Mouse (Mus musculus) hindlimb bud, embryonic 11.5 days (tissue): ENCODE measurements around the gene Hscb.
A peak's percentile ranks its signal among the peaks of the same experiment; 100 is the strongest.

Experiments used
- DNase-seq: peaks from one replicate; pipeline ENCODE4 v3.0.0-alpha.2; 2012; ENCODE audit warnings: low read depth, low spot score; ENCODE audit errors: extremely low spot score

Hscb gene

GRCm38 (mm10) chr5:110781529-110782238 is 57.9 kb downstream of the Hscb start:
- no peak for DNase-seq

- DNase-seq, result no peak
Observed at GRCm38 (mm10) chr5:110780761-110781528, 58.6 kb downstream of the Hscb start.

GRCm38 (mm10) chr5:110779998-110780760 is 59.4 kb downstream of the Hscb start, which contains the start of gene Pus1:
TSS of gene Pus1 (minus strand) at chr5:110780659.
- peak; percentile 33 for DNase-seq

- DNase-seq, result no peak
Observed at GRCm38 (mm10) chr5:110779276-110779997, 60.1 kb downstream of the Hscb start.
